Mouse (Mus musculus) megakaryocyte progenitor cell, adult 5-6 weeks (primary cell): ENCODE data around the gene Rab14. TPM values are rescaled to one million over a fixed set of nuclear protein-coding genes. Genes with fewer than 3 reads are reported as not detected.

Experiments used
- ATAC-seq: replicated peaks from 2 replicates; pipeline ENCODE4 v1.8.0; 2016; ENCODE audit warnings: mild to moderate bottlenecking, moderate TSS enrichment, inconsistent platforms; ENCODE audit not compliant: poor library complexity
- total RNA-seq, 2 experiments: library from RNA; stranded (forward) in 1 of 2; stranded (reverse) in 1 of 2; fragments of 157-497, 149-512 nt in 1 of 2; fragments of 200-1000 nt in 1 of 2; gene quantifications; 2 replicates each; pipeline versions ENCODE4 v1.2.3 to v1.2.4; 2015 to 2017

Gene Rab14
- total RNA-seq, 2 experiments from 2014 or later, result 106 to 111 TPM

DNA sequence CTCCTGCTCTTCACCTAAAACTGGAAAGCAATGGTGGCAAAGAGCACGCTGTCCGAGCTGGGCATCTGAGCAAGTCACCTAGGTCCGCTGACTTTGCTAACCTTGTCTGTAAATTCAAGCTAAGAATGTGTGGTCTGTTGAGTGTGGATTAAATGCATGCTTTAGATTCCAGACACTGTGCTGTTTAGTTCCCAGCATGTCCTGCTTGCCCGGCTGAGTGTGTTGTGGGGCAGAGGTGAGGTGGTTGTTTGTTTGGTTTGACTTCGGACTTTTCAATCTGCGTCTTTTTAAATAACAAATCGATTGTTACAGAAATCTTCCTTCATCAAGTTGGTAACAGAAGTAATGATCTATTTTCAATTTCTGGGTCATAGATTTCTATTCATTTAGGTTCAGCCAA, 43.1 kb downstream of the Rab14 start:
- no peak for ATAC-seq

GRCm38 (mm10) chr2:35156985-35157384, 43.9 kb downstream of the Rab14 start:
- no peak for ATAC-seq

DNA sequence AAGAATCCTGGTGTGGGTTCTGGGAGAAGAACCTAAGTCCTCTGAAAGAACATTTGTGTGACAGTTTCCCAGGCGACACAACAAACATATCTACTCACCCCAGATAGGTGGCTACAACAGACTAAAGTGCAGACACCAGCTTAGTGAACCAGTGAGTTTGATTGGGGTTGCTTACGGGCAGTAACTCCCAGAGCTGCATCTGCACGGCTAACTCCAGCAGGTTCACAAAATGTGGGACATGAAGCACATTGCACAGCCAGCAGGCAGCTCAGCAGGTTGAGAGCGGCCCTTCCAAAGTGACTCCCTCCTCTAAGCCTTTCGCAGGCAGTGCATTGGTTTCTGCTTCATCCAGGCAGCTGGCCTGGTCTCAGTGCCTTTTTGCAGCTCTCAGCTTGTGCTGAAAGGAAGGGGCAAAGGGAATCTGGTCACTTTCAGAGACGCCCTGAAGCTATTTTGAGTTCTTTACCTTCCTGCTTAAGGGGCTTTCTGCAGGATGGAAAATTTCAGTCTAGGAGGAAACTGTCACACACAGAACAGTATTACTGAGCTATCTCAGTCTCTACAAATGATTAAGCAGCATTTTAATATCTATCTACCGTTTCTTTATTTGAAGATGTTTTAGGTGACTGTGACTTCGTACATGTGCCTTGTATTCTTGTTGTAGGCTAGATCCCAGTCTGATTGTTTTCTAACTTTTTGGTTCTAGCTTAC, 46.9 kb downstream of the Rab14 start:
- no peak for ATAC-seq

DNA sequence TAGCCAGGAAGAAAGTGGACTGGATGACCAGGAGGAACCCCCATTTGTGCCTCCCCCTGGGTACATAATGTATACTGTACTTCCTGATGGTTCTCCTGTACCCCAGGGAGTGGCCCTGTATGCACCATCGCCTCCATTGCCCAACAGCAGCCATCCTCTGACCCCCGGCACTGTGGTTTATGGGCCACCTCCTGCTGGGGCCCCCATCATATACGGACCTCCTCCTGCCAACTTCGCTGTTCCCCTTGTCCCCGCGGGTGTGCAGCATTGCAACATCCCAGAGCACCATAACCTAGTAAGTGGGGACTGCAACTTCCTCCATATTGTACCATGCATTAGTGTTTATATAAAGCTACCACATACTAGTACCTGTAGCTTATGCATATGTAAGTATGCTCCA, 47.7 kb downstream of the Rab14 start:
- peak; percentile 96 for ATAC-seq

- no peak for ATAC-seq
These were observed 49.5 kb downstream of the Rab14 start for GRCm38 (mm10) chr2:35151303-35151882.

DNA sequence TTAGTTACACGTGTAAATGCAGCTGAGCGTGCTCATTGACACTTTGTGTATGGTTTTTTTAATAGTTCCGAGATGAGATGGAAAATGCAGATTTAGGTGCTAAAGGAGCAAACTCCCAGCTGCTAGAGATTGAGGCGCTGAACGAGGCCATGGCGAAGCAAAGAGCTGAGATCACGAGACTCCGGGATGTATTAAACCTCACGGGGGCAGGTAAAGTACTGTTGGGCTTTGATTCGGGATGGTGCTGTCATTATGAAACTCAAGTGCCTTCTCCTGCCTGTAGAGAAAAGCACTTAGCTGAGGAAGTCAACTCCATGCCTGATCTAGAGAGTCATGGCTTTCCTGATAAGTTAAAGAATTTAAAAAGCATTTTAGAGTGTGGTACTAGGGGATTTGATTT, 52.1 kb downstream of the Rab14 start:
- ATAC-seq, result no peak

DNA sequence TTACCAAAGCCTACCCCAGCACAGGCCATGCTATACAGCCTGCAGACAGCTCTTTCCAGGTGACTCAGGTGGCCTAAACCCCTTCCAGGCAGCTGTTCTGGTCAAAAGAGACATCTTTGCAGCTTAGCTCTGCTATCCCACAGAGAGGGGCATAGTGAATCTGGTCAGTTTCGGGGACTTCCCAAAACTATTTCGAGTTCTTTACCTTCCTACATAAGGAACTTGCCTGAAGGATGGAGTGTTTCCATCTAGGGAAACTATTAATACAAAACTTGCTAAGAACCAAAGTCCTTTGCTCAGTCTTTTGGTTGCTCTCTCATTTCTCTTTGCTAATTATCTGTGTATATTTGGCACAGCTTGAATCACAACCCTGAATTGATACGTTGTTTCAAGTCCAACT, 59.2 kb downstream of the Rab14 start:
- no peak for ATAC-seq

DNA sequence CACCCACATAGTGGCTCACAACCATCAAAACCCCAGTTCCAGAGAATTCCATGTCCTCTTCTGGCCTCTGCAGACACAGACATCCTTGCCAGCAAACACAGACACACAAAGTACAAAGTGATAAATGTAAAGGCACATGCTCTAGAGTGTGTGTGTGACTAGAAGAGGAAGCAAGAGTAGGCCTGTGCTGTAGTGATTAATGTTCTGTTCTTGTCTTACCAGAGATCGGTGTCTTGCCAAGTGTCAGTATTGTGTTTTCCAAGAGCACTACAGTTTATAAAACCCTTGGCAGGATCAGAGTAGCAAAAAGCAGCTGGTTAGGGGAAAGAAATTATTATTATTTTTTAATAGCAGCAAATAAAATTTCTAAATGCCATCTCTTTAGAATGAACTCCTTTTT, 62.3 kb downstream of the Rab14 start:
- no peak for ATAC-seq

DNA sequence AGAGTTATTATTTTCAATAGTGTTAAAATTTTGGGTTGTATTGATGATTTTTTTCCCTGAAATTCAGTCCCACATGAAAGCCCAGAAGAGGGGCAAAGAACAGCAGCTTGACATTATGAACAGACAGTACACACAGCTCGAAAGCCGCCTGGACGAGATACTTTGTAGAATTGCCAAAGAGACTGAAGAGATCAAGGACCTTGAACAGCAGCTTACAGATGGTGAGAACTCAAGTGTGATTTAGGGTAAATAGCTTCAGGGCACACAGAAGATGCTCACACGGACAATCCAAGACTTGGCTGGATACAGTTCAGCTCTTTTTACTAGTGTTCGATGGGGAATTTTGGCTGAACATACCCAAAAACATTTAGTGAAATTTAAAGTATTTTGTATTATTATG, 67.0 kb downstream of the Rab14 start:
- ATAC-seq, result no peak

- ATAC-seq, result no peak
These were observed 68.3 kb downstream of the Rab14 start for GRCm38 (mm10) chr2:35132662-35133055.

GRCm38 (mm10) chr2:35131991-35132661, 68.8 kb downstream of the Rab14 start:
- ATAC-seq, result peak; percentile 99

DNA sequence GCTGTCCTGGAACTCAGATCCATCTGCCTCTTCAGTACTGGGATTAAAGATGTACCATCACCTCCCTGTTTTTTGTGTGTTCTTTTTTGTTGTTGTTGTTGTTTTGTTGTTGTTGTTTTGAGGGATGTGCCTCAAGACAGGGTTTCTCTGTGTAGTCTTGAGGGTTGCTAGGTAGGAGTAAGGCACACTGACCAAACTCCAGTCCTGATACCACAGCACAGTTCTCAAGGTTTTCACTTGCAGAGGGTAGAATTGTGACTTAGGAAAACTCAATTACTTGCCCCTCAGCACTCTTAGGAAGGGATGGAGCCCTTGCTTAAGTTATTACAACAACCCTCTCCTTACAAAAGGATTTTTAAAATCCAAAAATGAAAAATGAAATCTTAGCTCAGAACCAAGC, 69.4 kb downstream of the Rab14 start:
- no peak for ATAC-seq

Other genes with a start within 250 kb of the Rab14 start
- 1.3 and 1.4 TPM in 2 replicates for gene Traf1, start 239.3 kb downstream of the Rab14 start, total RNA-seq (2015)
- gene Traf1, start 239.3 kb downstream of the Rab14 start, total RNA-seq (2017), result 0.61 TPM in 1 of 2 replicates, not detected in the other
- not detected in 2 replicates for gene Hc, start 139.7 kb downstream of the Rab14 start, total RNA-seq (2015)
- gene Hc, start 139.7 kb downstream of the Rab14 start, total RNA-seq (2017), result not detected in 2 replicates
- 1.2 and 1.5 TPM in 2 replicates for gene AI182371, start 99.6 kb downstream of the Rab14 start, total RNA-seq (2015)
- gene AI182371, start 99.6 kb downstream of the Rab14 start, total RNA-seq (2017), result 0.41 and 1.00 TPM in 2 replicates
- 102 and 117 TPM in 2 replicates for gene Cntrl, start 91.6 kb downstream of the Rab14 start, total RNA-seq (2015)
- 114 and 137 TPM in 2 replicates for gene Cntrl, start 91.6 kb downstream of the Rab14 start, total RNA-seq (2017)
- gene Gsn, start 55.3 kb upstream of the Rab14 start, total RNA-seq (2015), result 6.9 and 10.0 TPM in 2 replicates
- gene Gsn, start 55.3 kb upstream of the Rab14 start, total RNA-seq (2017), result 12.5 TPM in 2 replicates
- gene Stom, start 135.9 kb upstream of the Rab14 start, total RNA-seq (2015), result 71.2 and 72.0 TPM in 2 replicates
- 131 and 167 TPM in 2 replicates for gene Stom, start 135.9 kb upstream of the Rab14 start, total RNA-seq (2017)
- gene 4930568D16Rik, start 166.6 kb upstream of the Rab14 start, total RNA-seq (2015), result not detected in 2 replicates
- gene 4930568D16Rik, start 166.6 kb upstream of the Rab14 start, total RNA-seq (2017), result not detected in 2 replicates
- gene 4930402F06Rik, start 196.1 kb upstream of the Rab14 start, total RNA-seq (2015), result not detected in 2 replicates
- not detected in 2 replicates for gene 4930402F06Rik, start 196.1 kb upstream of the Rab14 start, total RNA-seq (2017)